Mouse (Mus musculus): ENCODE measurements around the gene Arf3. TPM values are rescaled to one million over a fixed set of nuclear protein-coding genes. Genes with fewer than 3 reads are reported as not detected.
"Not testable (repeated sequence)": the region's sequence is repeated elsewhere in the genome, so short reads cannot be mapped to it uniquely, and the experiment has no call there.

Gene Arf3
- polyA plus RNA-seq, 1 experiment from 2014 or later, result 41.6 TPM

- H3K27ac ChIP-seq; H3K27me3 ChIP-seq (replicated peaks); H3K4me2 ChIP-seq; H3K9me3 ChIP-seq; H3K4me1 ChIP-seq; ATAC-seq (ENCODE audit: insufficient read depth, low FRiP score, low read depth); H3K4me3 ChIP-seq (replicated peaks); H3K9ac ChIP-seq: not testable (repeated sequence)
- H3K36me3 ChIP-seq, result peaks cover 25% of the 10 kb centered on the region
- WGBS, result 88% methylated on average over 3 of the region's 3 CpGs
Observed at GRCm38 (mm10) chr15:98743863-98744262, 19.2 kb downstream of the Arf3 start.

- H3K4me3 ChIP-seq (replicated peaks), result no peak overlapping the region
- H3K4me1 ChIP-seq, result 0 out of 2 replicates have a peak, but pooled peaks cover 4% of the 10 kb centered on the region
- H3K9me3 ChIP-seq, result no peaks in the 10 kb centered on the region
- WGBS, result 66% methylated on average over 8 of the region's 8 CpGs
- no peak; the same call in 1 of the 2 replicates for ATAC-seq (ENCODE audit: insufficient read depth, low FRiP score, low read depth)
- H3K9ac ChIP-seq, result no peak overlapping the region
- H3K27ac ChIP-seq, result peak overlapping the region; percentile 28
- H3K27me3 ChIP-seq (replicated peaks), result no peaks in the 10 kb centered on the region
- H3K4me2 ChIP-seq, result no peak overlapping the region
- peaks cover 28% of the 10 kb centered on the region for H3K36me3 ChIP-seq
Observed at GRCm38 (mm10) chr15:98742766-98743428, 20.1 kb downstream of the Arf3 start.

GRCm38 (mm10) chr15:98740219-98740618 is 22.8 kb downstream of the Arf3 start:
- Histone ChIP-seq H3K27ac (no peak overlapping the region), H3K27me3 (replicated peaks) (no peaks in the 10 kb centered on the region), H3K4me2 (no peak overlapping the region), H3K4me1 (0 out of 2 replicates have a peak, but pooled peaks cover 2% of the 10 kb centered on the region), H3K36me3 (peaks cover 49% of the 10 kb centered on the region), H3K9ac (no peak overlapping the region), H3K4me3 (replicated peaks) (no peak overlapping the region), H3K9me3 (no peaks in the 10 kb centered on the region)
- no peak for ATAC-seq (ENCODE audit: insufficient read depth, low FRiP score, low read depth)
- 86% methylated on average over 8 of the region's 8 CpGs for WGBS

GRCm38 (mm10) chr15:98738796-98739195 is 24.2 kb downstream of the Arf3 start:
- Histone ChIP-seq H3K36me3 (peaks cover 52% of the 10 kb centered on the region), H3K27me3 (replicated peaks) (no peaks in the 10 kb centered on the region), H3K4me3 (replicated peaks) (no peak overlapping the region), H3K27ac (0 out of 2 replicates have a peak overlapping the region, but pooled peaks have one; percentile 49), H3K4me1 (0 out of 2 replicates have a peak, but pooled peaks cover 2% of the 10 kb centered on the region), H3K9ac (no peak overlapping the region), H3K4me2 (no peak overlapping the region), H3K9me3 (no peaks in the 10 kb centered on the region)
- 72% methylated on average over 4 of the region's 4 CpGs for WGBS
- ATAC-seq (ENCODE audit: insufficient read depth, low FRiP score, low read depth), result peak; percentile 20; the same call in 1 of the 2 replicates

GRCm38 (mm10) chr15:98737881-98738280 is 25.1 kb downstream of the Arf3 start:
- Histone ChIP-seq H3K9me3 (no peaks in the 10 kb centered on the region), H3K27me3 (replicated peaks) (no peaks in the 10 kb centered on the region), H3K4me2 (no peak overlapping the region), H3K4me3 (replicated peaks) (no peak overlapping the region), H3K36me3 (peaks cover 52% of the 10 kb centered on the region), H3K27ac (no peak overlapping the region), H3K4me1 (0 out of 2 replicates have a peak, but pooled peaks cover 6% of the 10 kb centered on the region), H3K9ac (no peak overlapping the region)
- peak; percentile 82 for ATAC-seq (ENCODE audit: insufficient read depth, low FRiP score, low read depth)

- Histone ChIP-seq H3K36me3 (peaks cover 52% of the 10 kb centered on the region), H3K4me2 (no peak overlapping the region), H3K4me1 (0 out of 2 replicates have a peak, but pooled peaks cover 6% of the 10 kb centered on the region), H3K27me3 (replicated peaks) (no peaks in the 10 kb centered on the region), H3K9me3 (no peaks in the 10 kb centered on the region), H3K27ac (no peak overlapping the region), H3K4me3 (replicated peaks) (no peak overlapping the region), H3K9ac (no peak overlapping the region)
- ATAC-seq (ENCODE audit: insufficient read depth, low FRiP score, low read depth), result no peak
- 86% methylated on average over 10 of the region's 10 CpGs for WGBS
Observed at GRCm38 (mm10) chr15:98736521-98736920, 26.5 kb downstream of the Arf3 start.

GRCm38 (mm10) chr15:98733976-98734566 is 28.9 kb downstream of the Arf3 start:
- H3K4me1 ChIP-seq, result 0 out of 2 replicates have a peak, but pooled peaks cover 6% of the 10 kb centered on the region
- WGBS, result 68% methylated on average over 5 of the region's 5 CpGs
- ATAC-seq (ENCODE audit: insufficient read depth, low FRiP score, low read depth), result no peak
- no peaks in the 10 kb centered on the region for H3K27me3 ChIP-seq (replicated peaks)
- H3K36me3 ChIP-seq, result peaks cover 29% of the 10 kb centered on the region
- no peak overlapping the region for H3K9ac ChIP-seq
- H3K4me3 ChIP-seq (replicated peaks), result no peak overlapping the region
- no peak overlapping the region; the same call in 1 of the 2 replicates for H3K27ac ChIP-seq
- no peak overlapping the region for H3K4me2 ChIP-seq
- no peaks in the 10 kb centered on the region for H3K9me3 ChIP-seq

GRCm38 (mm10) chr15:98733370-98733769 is 29.6 kb downstream of the Arf3 start:
- H3K36me3 ChIP-seq, result peaks cover 24% of the 10 kb centered on the region
- ATAC-seq (ENCODE audit: insufficient read depth, low FRiP score, low read depth), result peak; percentile 62
- peak overlapping the region; percentile 73; the same call in 1 of the 2 replicates for H3K27ac ChIP-seq
- no peak overlapping the region for H3K4me3 ChIP-seq (replicated peaks)
- H3K4me1 ChIP-seq, result 0 out of 2 replicates have a peak, but pooled peaks cover 6% of the 10 kb centered on the region
- no peaks in the 10 kb centered on the region for H3K9me3 ChIP-seq
- H3K4me2 ChIP-seq, result no peak overlapping the region
- no peak overlapping the region for H3K9ac ChIP-seq
- WGBS, result 52% methylated on average over 6 of the region's 6 CpGs
- H3K27me3 ChIP-seq (replicated peaks), result no peaks in the 10 kb centered on the region

- WGBS, result 58% methylated on average over 8 of the region's 8 CpGs
- H3K36me3 ChIP-seq, result peaks cover 20% of the 10 kb centered on the region
- peaks cover 14% of the 10 kb centered on the region; the same call in 1 of the 2 replicates for H3K4me1 ChIP-seq
- no peaks in the 10 kb centered on the region for H3K27me3 ChIP-seq (replicated peaks)
- H3K27ac ChIP-seq, result no peak overlapping the region
- no peak for ATAC-seq (ENCODE audit: insufficient read depth, low FRiP score, low read depth)
- no peak overlapping the region for H3K9ac ChIP-seq
- H3K9me3 ChIP-seq, result no peaks in the 10 kb centered on the region
- no peak overlapping the region for H3K4me2 ChIP-seq
- H3K4me3 ChIP-seq (replicated peaks), result no peak overlapping the region
Observed at GRCm38 (mm10) chr15:98732006-98732531, 30.9 kb downstream of the Arf3 start.

GRCm38 (mm10) chr15:98730790-98731189 is 32.2 kb downstream of the Arf3 start:
- WGBS, result 67% methylated on average over 6 of the region's 6 CpGs
- Histone ChIP-seq H3K4me2 (no peak overlapping the region), H3K9ac (no peak overlapping the region), H3K4me1 (peaks cover 17% of the 10 kb centered on the region; the same call in 1 of the 2 replicates), H3K27me3 (replicated peaks) (no peaks in the 10 kb centered on the region), H3K36me3 (peaks cover 7% of the 10 kb centered on the region), H3K4me3 (replicated peaks) (no peak overlapping the region), H3K27ac (no peak overlapping the region), H3K9me3 (no peaks in the 10 kb centered on the region)
- no peak for ATAC-seq (ENCODE audit: insufficient read depth, low FRiP score, low read depth)

- no peak overlapping the region for H3K27ac ChIP-seq
- H3K36me3 ChIP-seq, result peaks cover under 1% of the 10 kb centered on the region; the same call in 1 of the 2 replicates
- no peaks in the 10 kb centered on the region for H3K27me3 ChIP-seq (replicated peaks)
- H3K9me3 ChIP-seq, result no peaks in the 10 kb centered on the region
- WGBS, result 61% methylated on average over 7 of the region's 7 CpGs
- no peak overlapping the region for H3K4me3 ChIP-seq (replicated peaks)
- no peak overlapping the region for H3K9ac ChIP-seq
- no peak for ATAC-seq (ENCODE audit: insufficient read depth, low FRiP score, low read depth)
- H3K4me2 ChIP-seq, result no peak overlapping the region
- peaks cover 17% of the 10 kb centered on the region; the same call in 1 of the 2 replicates for H3K4me1 ChIP-seq
Observed at GRCm38 (mm10) chr15:98729791-98730545, 33.0 kb downstream of the Arf3 start.

All from stomach, embryonic 15.5 days (tissue).